23 mouse cellular contexts compared by ENCODE assay signal in the genomic region with DNA sequence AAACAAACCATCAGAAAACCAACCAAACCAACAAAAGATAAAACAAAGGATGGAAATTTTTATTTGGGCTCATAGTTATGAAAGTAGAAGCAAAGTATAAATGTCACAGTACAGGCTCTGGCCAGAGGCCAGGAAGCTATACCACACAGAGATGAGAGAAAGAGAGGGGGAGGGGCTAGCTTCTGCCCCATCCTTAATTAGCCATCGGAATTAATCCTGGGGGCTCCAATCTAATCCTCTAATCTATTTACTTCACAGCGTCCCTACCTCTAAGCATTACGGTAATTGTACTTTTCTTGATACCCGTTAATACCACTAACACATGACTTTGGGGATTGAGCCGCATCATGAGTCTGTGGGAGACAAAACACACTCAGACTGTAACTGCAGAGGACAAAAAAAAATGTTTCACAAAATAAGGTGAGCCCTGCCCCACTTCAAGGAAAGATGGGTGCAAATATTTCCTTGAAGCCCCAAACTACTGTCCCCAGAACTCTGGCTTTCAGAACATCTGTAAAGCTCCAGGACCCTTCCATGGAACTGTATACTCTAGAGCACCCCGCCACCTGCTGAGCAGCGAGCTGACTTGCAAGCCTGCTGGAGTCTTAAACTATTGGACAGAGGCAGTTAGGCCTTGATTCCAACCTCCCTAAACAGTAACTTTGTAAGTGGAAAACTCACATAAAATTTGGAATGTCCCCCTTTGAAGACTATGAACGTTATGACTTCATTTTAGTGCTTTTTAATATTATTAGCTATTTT. TPM values are rescaled to one million over a fixed set of nuclear protein-coding genes. Genes with fewer than 3 reads are reported as not detected.
DNase-seq lines count a peak whose midpoint lies in the region; ATAC-seq and TF ChIP-seq lines count a peak whose summit lies in the region.
"Had no signal": no experiment of that assay in that cellular context is flagged by ENCODE, and none has a peak within 500 bp of the region (broad histone marks: within the 10 kb centered on the region; RNA-seq: fewer than 3 reads in every experiment).

No protein-coding gene starts in this region.

- H3K4me1 ChIP-seq in kidney, embryonic 16.5 days (ENCODE audit: insufficient read depth, low read length), result peaks cover 11% of the 10 kb centered on the region
- H3K4me1 ChIP-seq in kidney, adult 2 months (ENCODE audit: control insufficient read depth, insufficient read depth, low read length), result 0 out of 2 replicates have a peak, but pooled peaks cover 2% of the 10 kb centered on the region
- H3K4me1 ChIP-seq in midbrain, embryonic 12.5 days, result peaks cover 8% of the 10 kb centered on the region; the same call in 1 of the 2 replicates
- no peaks in the 10 kb centered on the region for H3K4me1 ChIP-seq in midbrain, embryonic 10.5 days
- no peaks in the 10 kb centered on the region for H3K4me1 ChIP-seq in CH12.LX (ENCODE audit: control insufficient read depth in 1 of 2, insufficient read depth in 2 of 2)
- H3K4me1 ChIP-seq: heart, embryonic 13.5 days; liver, embryonic 15.5 days had no signal

- no peak overlapping the region for H3K4me2 ChIP-seq in kidney, embryonic 16.5 days (replicated peaks; ENCODE audit: low read depth, low read length)
- H3K4me2 ChIP-seq in midbrain, embryonic 12.5 days (replicated peaks), result no peak overlapping the region
- no peak overlapping the region for H3K4me2 ChIP-seq in CH12.LX (ENCODE audit: insufficient read depth, low read depth, poor library complexity, severe bottlenecking)
- H3K4me2 ChIP-seq: heart, embryonic 13.5 days; hindbrain, embryonic 12.5 days; liver, embryonic 15.5 days had no signal

- no peak for TF ChIP-seq POLR2A in kidney, adult 2 months (IDR thresholded peaks at IDR 0.05; ENCODE audit: low read depth, low read length)
- no peak for TF ChIP-seq POLR2A in CH12.LX (IDR thresholded peaks at IDR 0.05; ENCODE audit: low read depth, low read length)

- no peak overlapping the region for H3K9ac ChIP-seq in kidney, embryonic 16.5 days (replicated peaks; ENCODE audit: low read length)
- H3K9ac ChIP-seq in midbrain, embryonic 12.5 days (replicated peaks), result no peak overlapping the region
- H3K9ac ChIP-seq in CH12.LX (ENCODE audit: insufficient read depth, low read depth), result no peak overlapping the region
- H3K9ac ChIP-seq: heart, embryonic 13.5 days; hindbrain, embryonic 12.5 days; liver, embryonic 15.5 days had no signal

- H3K4me3 ChIP-seq in kidney, embryonic 16.5 days (ENCODE audit: low read length), result no peak overlapping the region
- no peak overlapping the region for H3K4me3 ChIP-seq in kidney, adult 2 months (ENCODE audit: insufficient read depth, low read depth, low read length)
- H3K4me3 ChIP-seq in midbrain, embryonic 12.5 days, result no peak overlapping the region
- H3K4me3 ChIP-seq in midbrain, embryonic 10.5 days, result no peak overlapping the region
- H3K4me3 ChIP-seq in CH12.LX (replicated peaks in 1 of 3; ENCODE audit: low read depth in 2 of 3, low read length in 2 of 3, poor library complexity in 1 of 3), result no peak overlapping the region
- H3K4me3 ChIP-seq: heart, embryonic 13.5 days; hindbrain, embryonic 12.5 days; layer of hippocampus, adult 2 months; limb, embryonic 10.5 days; liver, embryonic 15.5 days had no signal

- no peak for TF ChIP-seq EP300 in CH12.LX (IDR thresholded peaks at IDR 0.05; ENCODE audit: low read length)

- TF ChIP-seq RAD21 in CH12.LX (IDR thresholded peaks at IDR 0.05; ENCODE audit: low read depth, low read length), result peak; percentile 6

- no peaks in the 10 kb centered on the region for H3K9me3 ChIP-seq in kidney, embryonic 16.5 days (ENCODE audit: low read length)
- H3K9me3 ChIP-seq in midbrain, embryonic 12.5 days, result no peaks in the 10 kb centered on the region
- H3K9me3 ChIP-seq in midbrain, embryonic 10.5 days (replicated peaks), result no peaks in the 10 kb centered on the region
- no peaks in the 10 kb centered on the region for H3K9me3 ChIP-seq in CH12.LX (replicated peaks; ENCODE audit: low read length)
- H3K9me3 ChIP-seq: heart, embryonic 13.5 days; hindbrain, embryonic 12.5 days; limb, embryonic 10.5 days; liver, embryonic 15.5 days had no signal

- H3K36me3 ChIP-seq in kidney, embryonic 16.5 days (ENCODE audit: insufficient read depth, low read length), result no peaks in the 10 kb centered on the region
- no peaks in the 10 kb centered on the region; the same call in 1 of the 2 replicates for H3K36me3 ChIP-seq in kidney, adult 2 months (ENCODE audit: control insufficient read depth, insufficient read depth, low read length)
- H3K36me3 ChIP-seq in midbrain, embryonic 12.5 days, result no peaks in the 10 kb centered on the region
- H3K36me3 ChIP-seq in midbrain, embryonic 10.5 days, result no peaks in the 10 kb centered on the region
- no peaks in the 10 kb centered on the region for H3K36me3 ChIP-seq in CH12.LX (replicated peaks in 1 of 2; ENCODE audit: control insufficient read depth in 1 of 2, insufficient read depth in 1 of 2, low read length in 1 of 2)
- H3K36me3 ChIP-seq: heart, embryonic 13.5 days; hindbrain, embryonic 12.5 days; limb, embryonic 10.5 days; liver, embryonic 15.5 days had no signal

- dilution Hi-C loops in CH12.LX (cut with MboI; ENCODE audit: extremely low pct_ligation_motif_present, extremely low pct_unique_long_range_greater_than_20kb, low sequenced_read_pairs), result no loop called here

- no peak overlapping the region; the same call in 1 of the 2 replicates for H3K27ac ChIP-seq in kidney, embryonic 16.5 days (ENCODE audit: low read length)
- no peak overlapping the region; the same call in 1 of the 2 replicates for H3K27ac ChIP-seq in kidney, adult 2 months (ENCODE audit: insufficient read depth, low read depth, low read length)
- no peak overlapping the region for H3K27ac ChIP-seq in midbrain, embryonic 12.5 days (replicated peaks)
- H3K27ac ChIP-seq in midbrain, embryonic 10.5 days (replicated peaks), result no peak overlapping the region
- H3K27ac ChIP-seq in CH12.LX (ENCODE audit: insufficient read depth, low read depth), result no peak overlapping the region
- H3K27ac ChIP-seq: heart, embryonic 13.5 days; hindbrain, embryonic 12.5 days; layer of hippocampus, adult 2 months; limb, embryonic 10.5 days; liver, embryonic 15.5 days; macrophage had no signal

- TF ChIP-seq CTCF in kidney, adult 2 months (conservative IDR thresholded peaks at IDR 0.05; ENCODE audit: insufficient read depth, insufficient read length, low read depth, low read length), result no peak
- peak in 1 of 2 experiments; percentile 15; a peak in 1 of 4 replicates for TF ChIP-seq CTCF in CH12.LX (conservative IDR thresholded peaks at IDR 0.05 in 1 of 2, IDR thresholded peaks at IDR 0.05 in 1 of 2; ENCODE audit: low read depth in 2 of 2, low read length in 2 of 2)

- DNase-seq in embryo, embryonic 11 days, result peak; percentile 22
- no peak for DNase-seq in embryo, embryonic 10.5 days (ENCODE audit: low spot score)
- no peak for DNase-seq in kidney, adult 2 months
- DNase-seq in midbrain, embryonic 10.5 days (ENCODE audit: low spot score), result no peak
- no peak for DNase-seq in CH12.LX (ENCODE audit: extremely low read depth)
- no peak for DNase-seq in right cerebral cortex, postnatal 25 days
- DNase-seq: adrenal gland, postnatal 25 days; cerebellum, adult 9-10 months; gastrocnemius, postnatal 25 days; heart, adult 18-20 months; heart, postnatal 14 days; kidney, adult 18-20 months; liver had no signal

- peak; percentile 46; the same call in 1 of the 2 replicates for ATAC-seq in kidney, embryonic 16.5 days (ENCODE audit: low FRiP score, low TSS enrichment)
- ATAC-seq in midbrain, embryonic 12.5 days (ENCODE audit: low FRiP score, low read depth), result 0 out of 2 replicates have a peak, but pooled peaks have one; percentile 34

- WGBS in kidney, embryonic 16.5 days, result 74% methylated on average over 8 of the region's 8 CpGs
- 79% methylated on average over 8 of the region's 8 CpGs for WGBS in kidney, adult 2 months
- 57% methylated on average over 8 of the region's 8 CpGs for WGBS in midbrain, embryonic 12.5 days
- WGBS in midbrain, embryonic 10.5 days, result 68% methylated on average over 8 of the region's 8 CpGs

- no peaks in the 10 kb centered on the region for H3K27me3 ChIP-seq in kidney, embryonic 16.5 days (ENCODE audit: insufficient read depth, low read length)
- H3K27me3 ChIP-seq in kidney, adult 2 months (replicated peaks; ENCODE audit: control insufficient read depth, insufficient read depth, low read length), result no peaks in the 10 kb centered on the region
- no peaks in the 10 kb centered on the region for H3K27me3 ChIP-seq in midbrain, embryonic 12.5 days
- H3K27me3 ChIP-seq in midbrain, embryonic 10.5 days (ENCODE audit: low read depth, poor library complexity, severe bottlenecking), result no peaks in the 10 kb centered on the region
- no peaks in the 10 kb centered on the region for H3K27me3 ChIP-seq in CH12.LX (replicated peaks)
- H3K27me3 ChIP-seq: heart, embryonic 13.5 days; hindbrain, embryonic 12.5 days; liver, embryonic 15.5 days had no signal

- in situ Hi-C loops in CH12.LX (cut with MboI; ENCODE audit: low pct_ligation_motif_present, low pct_unique_long_range_greater_than_20kb, low sequenced_read_pairs), result no loop called here

- H3K79me2 ChIP-seq in CH12.LX (replicated peaks; ENCODE audit: control insufficient read depth, extremely low read depth, insufficient read depth, poor library complexity, severe bottlenecking), result no peaks in the 10 kb centered on the region

TF ChIP-seq in CH12.LX, 34 proteins besides CTCF, POLR2A, EP300 and RAD21:
- no peak for TF ChIP-seq PAX5 (IDR thresholded peaks at IDR 0.05; ENCODE audit: low read length)
TF ChIP-seq in CH12.LX: peak in this region for 0.

RNA-seq across cellular contexts. Expression of gene Col4a4, which starts 41.3 kb away (rescaled TPM):
- polyA plus RNA-seq in kidney, embryonic 16.5 days (2015; fragmentation: Nextera tagmentation; extraction: Ambion mirVana), result 4.3 and 4.9 TPM in 2 replicates
- 29.4 and 32.7 TPM in 2 replicates for polyA plus RNA-seq in kidney, adult 2 months (2012; rRNA removed)
- 0.07 and 0.13 TPM in 2 replicates for polyA plus RNA-seq in midbrain, embryonic 12.5 days (2016; fragmentation: Nextera tagmentation; extraction: Ambion mirVana)
- polyA plus RNA-seq in midbrain, embryonic 10.5 days (2016; fragmentation: Nextera tagmentation; extraction: Ambion mirVana), result 0.05 and 0.06 TPM in 2 replicates
- under 0.01 TPM in 1 of 2 replicates, not detected in the other for total RNA-seq in CH12.LX (2012; rRNA removed)
- total RNA-seq in CH12.LX (2014; rRNA removed), result not detected in 2 replicates
- polyA plus RNA-seq in CH12.LX (2012; ENCODE audit: insufficient read length, low read depth), result 0.03 and 0.05 TPM in 2 replicates
- total RNA-seq: monocyte, adult 5-6 weeks had no signal
- polyA plus RNA-seq: macrophage had no signal

RNA-seq across cellular contexts. Expression of gene Col4a3, which starts 41.3 kb away (rescaled TPM):
- 4.1 and 4.8 TPM in 2 replicates for polyA plus RNA-seq in kidney, embryonic 16.5 days (2015; fragmentation: Nextera tagmentation; extraction: Ambion mirVana)
- polyA plus RNA-seq in kidney, adult 2 months (2012; rRNA removed), result 57.7 and 78.6 TPM in 2 replicates
- polyA plus RNA-seq in midbrain, embryonic 12.5 days (2016; fragmentation: Nextera tagmentation; extraction: Ambion mirVana), result 0.09 and 0.10 TPM in 2 replicates
- 0.07 and 0.10 TPM in 2 replicates for polyA plus RNA-seq in midbrain, embryonic 10.5 days (2016; fragmentation: Nextera tagmentation; extraction: Ambion mirVana)
- total RNA-seq in CH12.LX (2012; rRNA removed) (under 0.01 TPM in 1 of 2 replicates, not detected in the other), CH12.LX (2014; rRNA removed) (not detected in 2 replicates)
- polyA plus RNA-seq in CH12.LX (2012; ENCODE audit: insufficient read length, low read depth), result 0.07 TPM in 1 of 2 replicates, not detected in the other
- total RNA-seq: common myeloid progenitor, adult 5-6 weeks; monocyte, adult 5-6 weeks had no signal
- polyA plus RNA-seq: macrophage had no signal

Comparison
In these comparisons a context has a peak if more than half of its experiments do, and no peak if none do; other contexts are left out.
1. RNA of gene Col4a3, which starts 41.3 kb away (polyA plus RNA-seq): 57.7 to 78.6 TPM in kidney, adult 2 months; 4.1 to 4.8 TPM in kidney, embryonic 16.5 days, 0.09 to 0.10 TPM in midbrain, embryonic 12.5 days, 0.07 to 0.10 TPM in midbrain, embryonic 10.5 days and 0.07 TPM in CH12.LX; every median in the first group is over 10 times any median in the second.